Mouse (Mus musculus) kidney, embryonic 14.5 days (tissue): ENCODE measurements at regions not wholly inside any gene's neighbourhood (a gene's known extent, or its start where the extent isn't known, plus 50 kb on each side); places are given as distances from the start of the nearest gene placed in this dataset.
"Not testable (repeated sequence)": the region's sequence is repeated elsewhere in the genome, so short reads cannot be mapped to it uniquely, and the experiment has no call there.

ENCODE experiments used
- ATAC-seq: fragments of 200-750 bp; cut with Nextera tagmentation; 2 replicates; pipeline ENCODE4 v1.8.0; 2017; ENCODE audit warnings: moderate number of reproducible peaks, mild to moderate bottlenecking, moderate TSS enrichment, moderate library complexity; ENCODE audit not compliant: low FRiP score, low TSS enrichment
- H3K27ac ChIP-seq: fragments of 300-500 bp; sonication (generic); 2 replicates; pipeline ENCODE4 v1.5.1; 2014; ENCODE audit warnings: low read depth, mild to moderate bottlenecking, low read length, moderate library complexity, mixed read lengths
- H3K27me3 ChIP-seq: fragments of 300-500 bp; sonication (generic); 2 replicates; pipeline ENCODE4 v1.6.1; 2014; ENCODE audit warnings: mild to moderate bottlenecking, low read length; ENCODE audit not compliant: control insufficient read depth, insufficient read depth
- H3K36me3 ChIP-seq: fragments of 300-500 bp; sonication (generic); 2 replicates; pipeline ENCODE4 v1.6.1; 2014; ENCODE audit warnings: low read length, mixed read lengths; ENCODE audit not compliant: control insufficient read depth, insufficient read depth
- H3K4me1 ChIP-seq: fragments of 300-500 bp; sonication (generic); 2 replicates; pipeline ENCODE4 v1.6.1; 2014; ENCODE audit warnings: low read length, mixed read lengths; ENCODE audit not compliant: control insufficient read depth, insufficient read depth
- H3K4me2 ChIP-seq: fragments of 300-500 bp; sonication (generic); replicated peaks from 2 replicates; pipeline ENCODE4 v1.6.1; 2014; ENCODE audit warnings: low read depth, mild to moderate bottlenecking, low read length
- H3K4me3 ChIP-seq: fragments of 300-500 bp; sonication (generic); 2 replicates; pipeline ENCODE4 v1.5.1; 2014; ENCODE audit warnings: mild to moderate bottlenecking, low read length
- H3K9ac ChIP-seq: fragments of 300-500 bp; sonication (generic); 2 replicates; pipeline ENCODE4 v1.6.1; 2014; ENCODE audit warnings: low read depth, mild to moderate bottlenecking, low read length, moderate library complexity
- H3K9me3 ChIP-seq: fragments of 300-500 bp; sonication (generic); 2 replicates; pipeline ENCODE4 v1.6.1; 2016; ENCODE audit warnings: low read length; ENCODE audit not compliant: control insufficient read depth
- WGBS: fragments of 180-500 bp; shearing (Covaris S2); extraction: QIAGEN DNeasy Blood & Tissue Kit; methylation state at CpG from one replicate; pipeline ENCODE4 v1.1.7; 2014; 5-methylcytosine and 5-hydroxymethylcytosine counted together

DNA sequence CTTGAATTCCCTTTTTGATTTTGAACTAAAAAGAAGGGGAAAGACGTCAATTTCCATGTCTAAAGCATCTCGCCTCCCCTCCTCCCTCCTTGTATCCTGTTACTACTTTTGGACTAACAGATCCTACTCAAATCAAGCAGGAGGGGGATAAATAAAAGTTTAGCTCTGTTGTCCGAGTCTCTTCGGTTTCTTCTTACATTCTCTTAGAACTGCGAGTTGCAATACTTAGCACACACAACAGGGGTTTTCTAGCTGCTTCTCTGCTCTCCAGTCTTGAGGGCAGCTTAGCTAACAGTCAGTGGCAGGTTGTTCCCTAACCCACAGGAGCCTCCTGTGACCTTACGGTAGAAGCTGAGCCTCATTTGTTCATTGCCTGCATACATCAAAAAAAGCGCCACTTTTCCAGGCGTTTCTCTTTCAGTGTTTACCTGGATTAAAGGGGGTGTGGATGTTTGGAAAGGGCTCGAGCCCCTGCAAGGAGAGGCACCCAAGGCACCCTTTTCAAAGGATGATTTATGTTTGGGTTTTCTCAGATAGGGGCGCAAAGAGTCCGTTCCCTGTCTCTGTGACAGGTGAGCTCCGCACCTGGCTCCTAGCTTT lies 119.6 kb upstream of the Klf4 start:
- no peak for ATAC-seq

DNA sequence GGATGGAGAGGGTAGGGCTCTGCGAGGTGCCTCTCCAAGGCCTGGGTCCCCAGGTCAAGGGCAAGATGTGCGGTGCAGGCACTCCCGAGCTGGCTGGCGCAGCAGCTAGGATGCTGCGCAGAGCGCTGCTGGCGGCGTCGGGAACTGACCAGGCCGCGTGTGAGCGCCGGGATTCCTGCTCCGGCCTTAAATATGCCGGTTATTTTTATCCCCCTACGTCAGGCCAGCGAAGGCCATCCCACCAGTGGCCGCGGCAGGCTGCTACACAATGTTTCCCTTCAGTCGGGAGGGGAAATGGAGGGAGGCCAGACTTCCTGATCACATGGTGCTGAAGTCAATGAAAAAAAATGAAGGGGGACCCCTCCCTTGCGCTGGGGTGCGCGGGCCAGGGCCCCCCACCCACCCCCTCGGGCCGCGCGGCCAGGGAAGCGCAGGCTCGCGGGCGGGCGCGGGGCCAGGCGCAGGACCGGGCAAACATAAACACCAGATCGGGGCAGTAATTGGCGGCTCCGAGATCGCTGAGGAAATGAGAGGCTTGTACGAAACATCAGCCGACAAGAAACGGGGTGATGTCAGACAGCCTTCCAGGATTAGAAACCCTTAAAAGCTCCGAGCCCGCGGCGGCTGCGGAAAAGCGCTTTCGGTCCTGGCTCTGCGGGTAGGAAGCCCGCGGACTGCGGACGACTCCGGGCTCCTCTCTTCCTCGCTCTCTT lies 118.9 kb upstream of the Klf4 start:
- peak overlapping the region; percentile 68 for H3K9ac ChIP-seq
- H3K27me3 ChIP-seq, result 0 out of 2 replicates have a peak, but pooled peaks cover 3% of the 10 kb centered on the region
- no peaks in the 10 kb centered on the region for H3K9me3 ChIP-seq
- under 1% methylated on average over 50 of the region's 56 CpGs for WGBS
- peaks cover 6% of the 10 kb centered on the region; the same call in 1 of the 2 replicates for H3K4me1 ChIP-seq
- peak overlapping the region; percentile 84 for H3K4me2 ChIP-seq
- ATAC-seq, result peak; percentile 92
- H3K4me3 ChIP-seq, result peak overlapping the region; percentile 57
- no peaks in the 10 kb centered on the region for H3K36me3 ChIP-seq
- peak overlapping the region; percentile 90 for H3K27ac ChIP-seq

More for the DNA sequence above, 119.6 kb upstream of the Klf4 start:
- Histone ChIP-seq H3K9me3 (no peaks in the 10 kb centered on the region), H3K4me3 (peak overlapping the region; percentile 57), H3K4me1 (peaks cover 6% of the 10 kb centered on the region; the same call in 1 of the 2 replicates), H3K9ac (peak overlapping the region; percentile 68; the same call in 1 of the 2 replicates), H3K36me3 (no peaks in the 10 kb centered on the region), H3K27ac (peak overlapping the region; percentile 90), H3K27me3 (0 out of 2 replicates have a peak, but pooled peaks cover 3% of the 10 kb centered on the region), H3K4me2 (peak overlapping the region; percentile 84)
- 11% methylated on average over 12 of the region's 12 CpGs for WGBS

DNA sequence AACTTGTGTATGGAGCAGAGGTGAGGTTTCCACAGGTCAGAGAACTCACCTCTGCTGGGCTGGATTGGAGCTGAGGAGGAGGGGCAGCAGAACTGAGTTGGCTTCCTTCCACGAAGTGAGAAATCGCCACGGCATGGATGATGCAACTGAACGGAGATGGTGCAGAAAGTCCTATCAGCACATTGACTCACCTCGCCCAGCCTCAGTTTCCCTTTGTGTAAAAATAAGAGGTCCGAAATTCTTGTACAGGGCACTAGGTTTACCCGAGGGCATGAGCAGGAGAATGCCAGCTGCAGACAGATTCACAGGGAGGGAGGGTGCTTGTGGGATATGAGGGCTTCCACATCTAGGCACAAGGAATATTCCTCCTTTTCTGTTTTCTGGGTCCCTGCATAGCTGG lies 117.9 kb upstream of the Klf4 start:
- H3K4me3 ChIP-seq, result no peak overlapping the region
- H3K27me3 ChIP-seq, result 0 out of 2 replicates have a peak, but pooled peaks cover 3% of the 10 kb centered on the region
- H3K9me3 ChIP-seq, result no peaks in the 10 kb centered on the region
- 50% methylated on average over 7 of the region's 7 CpGs for WGBS
- H3K27ac ChIP-seq, result no peak overlapping the region
- peaks cover 6% of the 10 kb centered on the region; the same call in 1 of the 2 replicates for H3K4me1 ChIP-seq
- H3K36me3 ChIP-seq, result no peaks in the 10 kb centered on the region
- H3K9ac ChIP-seq, result no peak overlapping the region
- ATAC-seq, result no peak
- no peak overlapping the region for H3K4me2 ChIP-seq

DNA sequence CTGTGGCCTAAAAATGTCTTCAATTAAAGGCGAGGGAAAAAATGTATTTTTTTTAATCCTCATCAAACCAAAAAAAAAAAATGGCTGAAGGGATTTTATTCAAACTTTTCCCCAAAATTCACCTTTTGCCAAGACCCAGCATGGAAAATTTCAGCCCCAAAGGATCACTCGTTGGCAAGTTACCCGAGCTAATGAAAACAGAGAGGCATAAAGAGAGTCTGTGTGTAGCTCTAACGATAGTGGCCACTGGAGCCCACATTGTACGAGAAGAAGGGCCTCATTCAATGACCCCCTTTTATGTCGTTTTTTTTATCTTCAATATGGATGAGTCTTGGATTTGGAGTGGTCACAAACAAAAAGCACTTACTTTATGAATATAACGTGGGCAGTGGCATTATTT lies 116.1 kb upstream of the Klf4 start:
- no peak for ATAC-seq

DNA sequence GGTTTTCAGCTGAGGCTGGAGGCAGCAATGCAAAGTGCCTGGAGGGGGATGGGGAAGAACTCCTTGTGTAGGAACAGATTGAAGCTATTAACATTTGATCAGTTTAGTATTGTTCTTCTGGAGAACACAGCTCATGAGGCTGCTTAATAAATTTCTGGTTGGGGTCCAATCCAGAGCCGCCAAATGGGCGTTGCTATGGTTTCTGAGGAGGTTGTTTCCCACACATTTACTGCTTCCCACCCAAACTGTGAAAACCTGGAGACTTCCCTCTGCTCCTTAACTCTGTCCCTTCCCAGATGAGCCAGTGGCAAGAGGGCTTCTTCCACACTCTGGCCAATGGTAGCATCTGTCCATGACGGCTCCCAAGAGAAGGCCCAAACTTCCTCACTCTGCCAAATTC lies 113.2 kb upstream of the Klf4 start:
- Histone ChIP-seq H3K4me2 (no peak overlapping the region), H3K27me3 (no peaks in the 10 kb centered on the region), H3K36me3 (no peaks in the 10 kb centered on the region), H3K4me3 (no peak overlapping the region), H3K27ac (no peak overlapping the region), H3K4me1 (peaks cover under 1% of the 10 kb centered on the region; the same call in 1 of the 2 replicates), H3K9me3 (no peaks in the 10 kb centered on the region), H3K9ac (no peak overlapping the region)
- 47% methylated on average over 3 of the region's 3 CpGs for WGBS
- 0 out of 2 replicates have a peak, but pooled peaks have one; percentile 26 for ATAC-seq

More for the DNA sequence above, 116.1 kb upstream of the Klf4 start:
- no peak overlapping the region for H3K4me3 ChIP-seq
- H3K9me3 ChIP-seq, result no peaks in the 10 kb centered on the region
- WGBS, result 40% methylated on average over 7 of the region's 7 CpGs
- H3K9ac ChIP-seq, result no peak overlapping the region
- H3K27me3 ChIP-seq, result 0 out of 2 replicates have a peak, but pooled peaks cover 3% of the 10 kb centered on the region
- peaks cover 6% of the 10 kb centered on the region; the same call in 1 of the 2 replicates for H3K4me1 ChIP-seq
- H3K27ac ChIP-seq, result no peak overlapping the region
- no peak overlapping the region for H3K4me2 ChIP-seq
- no peaks in the 10 kb centered on the region for H3K36me3 ChIP-seq

DNA sequence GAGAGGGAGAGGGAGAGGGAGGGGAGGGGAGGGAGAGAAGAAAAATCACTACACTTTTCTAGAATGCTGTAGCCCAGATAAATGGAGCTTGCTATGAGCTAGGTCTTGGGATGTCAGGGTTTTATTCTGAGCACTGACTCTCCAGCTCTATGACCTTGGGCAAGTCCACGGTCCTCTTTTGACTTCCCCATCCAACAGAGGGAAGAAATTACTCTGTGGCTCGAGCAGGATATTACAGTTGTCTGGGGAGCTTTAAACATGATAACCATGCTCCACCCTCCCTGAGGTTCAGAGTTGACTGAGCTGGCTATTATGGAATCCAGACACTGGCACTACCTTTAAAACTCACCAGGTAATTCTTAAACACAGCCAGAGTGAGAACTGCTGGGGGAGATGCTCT lies 112.6 kb upstream of the Klf4 start:
- Histone ChIP-seq H3K9me3 (no peaks in the 10 kb centered on the region), H3K4me1 (no peaks in the 10 kb centered on the region), H3K27me3 (no peaks in the 10 kb centered on the region), H3K4me3 (no peak overlapping the region), H3K27ac (no peak overlapping the region), H3K9ac (no peak overlapping the region), H3K36me3 (no peaks in the 10 kb centered on the region), H3K4me2 (no peak overlapping the region)
- WGBS, result 67% methylated on average over 2 of the region's 2 CpGs
- ATAC-seq, result no peak

DNA sequence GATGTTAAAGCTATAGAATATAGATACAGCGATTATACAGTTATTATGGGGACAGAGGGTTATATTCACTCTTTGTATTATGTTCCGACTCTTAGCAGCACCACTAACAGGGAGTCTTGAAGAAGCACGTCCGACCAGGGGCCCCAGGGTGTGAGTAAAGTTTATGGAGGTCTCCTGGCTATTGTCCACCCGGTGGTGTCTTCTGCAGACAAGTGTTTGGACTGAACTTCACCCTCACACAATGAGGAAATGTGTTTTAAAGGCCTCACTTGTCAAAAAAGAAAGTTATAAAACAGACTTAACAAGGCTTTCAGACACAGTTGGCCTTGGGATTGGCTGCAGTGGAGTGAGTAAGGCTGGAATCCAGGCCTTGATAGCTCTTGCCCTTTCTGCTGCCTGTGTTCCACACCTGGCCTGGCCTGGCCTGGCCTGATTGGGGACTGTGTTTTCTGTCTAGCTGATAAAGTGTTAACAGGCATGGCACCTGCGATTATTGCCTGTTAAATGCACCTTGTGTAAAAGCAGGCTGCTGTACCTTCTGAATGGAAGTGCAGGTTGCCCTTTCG lies 102.8 kb upstream of the Klf4 start:
- H3K27ac ChIP-seq, result no peak overlapping the region
- no peaks in the 10 kb centered on the region for H3K9me3 ChIP-seq
- H3K36me3 ChIP-seq, result no peaks in the 10 kb centered on the region
- no peak overlapping the region for H3K4me3 ChIP-seq
- 74% methylated on average over 7 of the region's 7 CpGs for WGBS
- no peak for ATAC-seq
- H3K4me2 ChIP-seq, result no peak overlapping the region
- no peaks in the 10 kb centered on the region for H3K27me3 ChIP-seq
- no peak overlapping the region for H3K9ac ChIP-seq
- H3K4me1 ChIP-seq, result no peaks in the 10 kb centered on the region

DNA sequence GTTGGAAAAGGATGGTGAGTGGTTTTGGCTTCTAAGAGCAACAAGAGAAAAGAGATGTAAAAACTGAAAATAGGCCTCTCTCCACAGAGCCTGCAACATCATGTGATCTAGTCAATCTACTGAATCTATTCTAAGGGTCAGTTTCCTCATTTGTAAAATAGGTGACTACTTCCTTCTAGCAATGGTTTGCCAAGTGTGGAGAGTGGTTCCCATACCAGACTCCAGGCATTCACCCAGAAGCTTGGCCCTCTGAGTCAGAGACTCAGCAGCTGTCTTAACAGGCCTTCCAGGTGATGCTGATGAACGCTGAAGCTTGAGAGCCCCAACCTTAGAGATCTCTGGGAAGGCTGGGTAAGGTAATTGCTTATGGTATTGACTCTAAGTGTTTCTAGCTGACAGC lies 98.9 kb upstream of the Klf4 start:
- no peak overlapping the region for H3K27ac ChIP-seq
- no peak for ATAC-seq
- H3K9ac ChIP-seq, result no peak overlapping the region
- no peaks in the 10 kb centered on the region for H3K36me3 ChIP-seq
- 94% methylated on average over 1 of the region's 1 CpGs for WGBS
- no peaks in the 10 kb centered on the region for H3K9me3 ChIP-seq
- no peak overlapping the region for H3K4me3 ChIP-seq
- no peaks in the 10 kb centered on the region for H3K27me3 ChIP-seq
- H3K4me2 ChIP-seq, result no peak overlapping the region
- H3K4me1 ChIP-seq, result no peaks in the 10 kb centered on the region

DNA sequence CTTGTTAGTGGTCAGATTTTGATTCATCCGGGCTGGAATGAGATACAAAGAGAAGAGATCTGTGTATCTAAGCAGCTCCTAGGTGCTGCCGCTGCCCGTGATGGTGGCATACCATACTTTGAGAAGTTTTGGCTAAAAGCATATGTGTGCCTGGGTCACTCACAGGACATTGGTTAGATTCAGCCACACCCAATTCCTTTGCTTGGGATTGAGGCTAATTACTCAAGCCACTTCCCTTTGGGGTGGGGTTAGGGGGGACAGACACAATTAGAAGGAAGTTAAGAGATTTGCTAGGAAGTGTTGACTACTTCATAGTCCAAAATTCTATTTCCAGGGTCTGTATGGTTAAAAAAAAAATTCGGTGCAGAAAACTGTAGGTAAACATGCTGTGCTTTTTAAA lies 97.9 kb upstream of the Klf4 start:
- H3K4me3 ChIP-seq, H3K9ac ChIP-seq, H3K36me3 ChIP-seq, H3K4me1 ChIP-seq, ATAC-seq, H3K9me3 ChIP-seq, H3K27ac ChIP-seq, H3K27me3 ChIP-seq, H3K4me2 ChIP-seq: not testable (repeated sequence)
- WGBS, result 74% methylated on average over 4 of the region's 4 CpGs
